Mouse (Mus musculus): ENCODE measurements around the gene Nms. TPM values are rescaled to one million over a fixed set of nuclear protein-coding genes. Genes with fewer than 3 reads are reported as not detected.

Nms gene
- polyA plus RNA-seq, 1 experiment from 2014 or later, result not detected

GRCm38 (mm10) chr1:38928996-38929395 is 10.0 kb upstream of the Nms start:
- WGBS, result 87% methylated on average over 4 of the region's 4 CpGs
- H3K4me1 ChIP-seq (ENCODE audit: insufficient read depth, low read depth, low read length), result no peaks in the 10 kb centered on the region

DNA sequence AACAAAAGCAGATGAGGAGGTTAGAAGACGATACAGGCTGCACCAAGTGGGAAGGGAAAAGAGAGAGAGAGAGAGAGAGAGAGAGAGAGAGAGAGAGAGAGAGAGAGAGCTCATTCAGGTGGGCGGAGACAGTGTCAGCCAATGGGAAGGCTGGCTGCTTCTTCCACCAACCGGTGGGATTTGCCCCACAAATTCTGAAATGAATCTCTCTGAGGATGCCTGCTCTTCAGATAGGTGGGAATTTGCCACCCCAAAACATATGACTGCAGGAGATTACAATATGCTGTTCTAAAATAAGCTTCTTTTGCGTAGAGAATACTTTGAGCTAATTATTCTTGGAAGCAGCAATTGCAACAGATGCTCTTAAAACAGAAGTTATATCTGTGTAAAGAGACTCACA is 9.5 kb upstream of the Nms start:
- Histone ChIP-seq H3K27ac (ENCODE audit: low read length) (no peak overlapping the region), H3K9ac (replicated peaks; ENCODE audit: low read depth) (no peak overlapping the region), H3K4me2 (replicated peaks; ENCODE audit: low read depth, low read length) (no peak overlapping the region), H3K36me3 (ENCODE audit: insufficient read depth, low read length) (no peaks in the 10 kb centered on the region), H3K4me3 (ENCODE audit: low read depth, low read length) (no peak overlapping the region), H3K9me3 (ENCODE audit: low read length) (no peaks in the 10 kb centered on the region), H3K4me1 (ENCODE audit: insufficient read depth, low read depth, low read length) (no peaks in the 10 kb centered on the region), H3K27me3 (replicated peaks; ENCODE audit: insufficient read depth, low read length) (no peaks in the 10 kb centered on the region)
- TF ChIP-seq EP300 (IDR thresholded peaks at IDR 0.05) (no peak), CTCF (IDR thresholded peaks at IDR 0.05) (no peak)
- WGBS, result 65% methylated on average over 4 of the region's 4 CpGs
- DNase-seq (ENCODE audit: low spot score) (no peak), ATAC-seq (no peak)

More at GRCm38 (mm10) chr1:38928996-38929395, 10.0 kb upstream of the Nms start:
- no peak for TF ChIP-seq EP300 (IDR thresholded peaks at IDR 0.05)
- no peak for TF ChIP-seq CTCF (IDR thresholded peaks at IDR 0.05)
- Histone ChIP-seq H3K36me3 (ENCODE audit: insufficient read depth, low read length) (no peaks in the 10 kb centered on the region), H3K4me2 (replicated peaks; ENCODE audit: low read depth, low read length) (no peak overlapping the region), H3K27ac (ENCODE audit: low read length) (no peak overlapping the region), H3K27me3 (replicated peaks; ENCODE audit: insufficient read depth, low read length) (no peaks in the 10 kb centered on the region), H3K4me3 (ENCODE audit: low read depth, low read length) (no peak overlapping the region), H3K9me3 (ENCODE audit: low read length) (no peaks in the 10 kb centered on the region), H3K9ac (replicated peaks; ENCODE audit: low read depth) (no peak overlapping the region)
- no peak for ATAC-seq
- no peak for DNase-seq (ENCODE audit: low spot score)

DNA sequence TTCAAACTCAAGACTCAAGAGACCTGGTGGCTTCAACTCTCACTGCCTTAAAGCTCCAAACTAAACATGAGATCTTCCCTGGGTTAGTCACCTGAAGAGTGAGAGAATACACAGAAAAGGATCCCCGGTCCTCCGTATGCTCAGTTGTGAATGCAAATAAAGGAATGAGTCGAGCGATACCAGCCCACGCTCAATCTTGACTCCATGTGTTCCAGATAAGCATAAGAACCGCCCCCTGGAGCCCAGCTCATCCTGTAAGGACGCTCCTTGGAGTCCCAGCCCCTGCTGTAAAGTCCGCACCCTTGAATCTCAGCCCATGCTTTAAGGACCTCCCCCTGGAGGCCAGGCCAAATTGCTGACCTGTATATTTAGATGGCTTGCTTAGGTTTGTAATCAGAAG is 8.2 kb upstream of the Nms start:
- Histone ChIP-seq H3K36me3 (ENCODE audit: insufficient read depth, low read length) (no peaks in the 10 kb centered on the region), H3K4me3 (ENCODE audit: low read depth, low read length) (no peak overlapping the region), H3K27me3 (replicated peaks; ENCODE audit: insufficient read depth, low read length) (no peaks in the 10 kb centered on the region), H3K4me2 (replicated peaks; ENCODE audit: low read depth, low read length) (no peak overlapping the region), H3K9me3 (ENCODE audit: low read length) (no peaks in the 10 kb centered on the region), H3K27ac (ENCODE audit: low read length) (no peak overlapping the region), H3K9ac (replicated peaks; ENCODE audit: low read depth) (no peak overlapping the region), H3K4me1 (ENCODE audit: insufficient read depth, low read depth, low read length) (no peaks in the 10 kb centered on the region)
- TF ChIP-seq CTCF (IDR thresholded peaks at IDR 0.05), result no peak
- no peak for TF ChIP-seq EP300 (IDR thresholded peaks at IDR 0.05)
- no peak for DNase-seq (ENCODE audit: low spot score)
- 48% methylated on average over 8 of the region's 8 CpGs for WGBS
- ATAC-seq, result no peak

GRCm38 (mm10) chr1:38934668-38935067 is 4.3 kb upstream of the Nms start:
- Histone ChIP-seq H3K36me3 (ENCODE audit: insufficient read depth, low read length) (no peaks in the 10 kb centered on the region), H3K9me3 (ENCODE audit: low read length) (no peaks in the 10 kb centered on the region), H3K4me3 (ENCODE audit: low read depth, low read length) (no peak overlapping the region), H3K27ac (ENCODE audit: low read length) (no peak overlapping the region), H3K27me3 (replicated peaks; ENCODE audit: insufficient read depth, low read length) (no peaks in the 10 kb centered on the region), H3K4me2 (replicated peaks; ENCODE audit: low read depth, low read length) (no peak overlapping the region), H3K4me1 (ENCODE audit: insufficient read depth, low read depth, low read length) (no peaks in the 10 kb centered on the region), H3K9ac (replicated peaks; ENCODE audit: low read depth) (no peak overlapping the region)
- no peak for ATAC-seq
- peak; percentile 9 for DNase-seq (ENCODE audit: low spot score)
- WGBS, result 24% methylated on average over 5 of the region's 5 CpGs
- TF ChIP-seq CTCF (IDR thresholded peaks at IDR 0.05) (peak; percentile 51), EP300 (IDR thresholded peaks at IDR 0.05) (no peak)

DNA sequence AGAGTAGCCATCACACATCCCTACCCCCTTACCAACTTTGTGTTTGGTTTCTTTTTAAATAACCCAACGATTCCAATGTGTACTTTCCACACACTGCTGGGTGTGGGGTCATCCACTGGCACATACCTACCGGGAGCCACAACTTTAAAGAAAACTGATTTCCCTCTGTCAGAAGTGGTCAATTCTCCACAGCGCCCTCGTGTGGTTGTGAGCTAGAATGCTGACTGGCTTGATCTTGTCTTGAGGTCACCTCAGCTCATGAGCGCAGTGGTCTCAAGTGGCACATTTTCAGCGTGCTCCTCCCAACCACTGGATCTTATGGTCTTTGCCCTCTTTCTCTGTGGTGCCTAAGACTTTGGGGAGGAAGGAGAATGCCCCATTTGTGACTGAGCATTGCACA is 2.2 kb upstream of the Nms start:
- no peaks in the 10 kb centered on the region for H3K27me3 ChIP-seq (replicated peaks; ENCODE audit: insufficient read depth, low read length)
- no peaks in the 10 kb centered on the region for H3K4me1 ChIP-seq (ENCODE audit: insufficient read depth, low read depth, low read length)
- H3K9me3 ChIP-seq (ENCODE audit: low read length), result no peaks in the 10 kb centered on the region
- no peak overlapping the region for H3K27ac ChIP-seq (ENCODE audit: low read length)
- no peak overlapping the region for H3K9ac ChIP-seq (replicated peaks; ENCODE audit: low read depth)
- DNase-seq (ENCODE audit: low spot score) (peak; percentile 12), ATAC-seq (no peak)
- TF ChIP-seq CTCF (IDR thresholded peaks at IDR 0.05) (peak; percentile 67), EP300 (IDR thresholded peaks at IDR 0.05) (no peak)
- H3K36me3 ChIP-seq (ENCODE audit: insufficient read depth, low read length), result no peaks in the 10 kb centered on the region
- no peak overlapping the region for H3K4me2 ChIP-seq (replicated peaks; ENCODE audit: low read depth, low read length)
- no peak overlapping the region for H3K4me3 ChIP-seq (ENCODE audit: low read depth, low read length)
- WGBS, result 21% methylated on average over 6 of the region's 6 CpGs

GRCm38 (mm10) chr1:38939608-38940007 is 659 bp downstream of the Nms start:
- DNase-seq (ENCODE audit: low spot score) (peak; percentile 37), ATAC-seq (no peak)
- Histone ChIP-seq H3K9me3 (ENCODE audit: low read length) (no peaks in the 10 kb centered on the region), H3K9ac (replicated peaks; ENCODE audit: low read depth) (no peak overlapping the region), H3K4me1 (ENCODE audit: insufficient read depth, low read depth, low read length) (no peaks in the 10 kb centered on the region), H3K27ac (ENCODE audit: low read length) (no peak overlapping the region), H3K4me2 (replicated peaks; ENCODE audit: low read depth, low read length) (no peak overlapping the region), H3K27me3 (replicated peaks; ENCODE audit: insufficient read depth, low read length) (no peaks in the 10 kb centered on the region), H3K36me3 (ENCODE audit: insufficient read depth, low read length) (no peaks in the 10 kb centered on the region), H3K4me3 (ENCODE audit: low read depth, low read length) (no peak overlapping the region)
- WGBS, result 4% methylated on average over 5 of the region's 5 CpGs
- no peak for TF ChIP-seq CTCF (IDR thresholded peaks at IDR 0.05)
- no peak for TF ChIP-seq EP300 (IDR thresholded peaks at IDR 0.05)

DNA sequence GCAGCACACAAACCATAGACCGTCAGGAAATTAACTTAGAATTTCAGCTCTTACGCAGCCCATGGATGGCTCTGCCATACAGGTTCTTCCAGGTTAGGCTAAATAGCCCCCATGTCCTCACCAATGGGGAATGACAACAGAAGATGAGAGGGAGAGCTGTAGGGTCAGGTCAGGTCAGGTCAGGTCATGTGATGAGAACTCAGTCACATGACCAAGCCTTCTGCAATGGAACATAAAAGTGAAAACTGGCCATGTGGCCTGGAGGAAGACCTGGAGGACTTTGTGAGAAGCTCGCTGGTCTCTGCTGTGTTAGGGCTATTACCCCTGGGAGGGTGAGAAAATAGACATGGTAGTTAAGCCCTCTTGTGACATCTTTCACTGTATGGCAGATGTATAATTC is 17.5 kb downstream of the Nms start:
- TF ChIP-seq EP300 (IDR thresholded peaks at IDR 0.05), result no peak
- no peak for TF ChIP-seq CTCF (IDR thresholded peaks at IDR 0.05)
- WGBS, result 85% methylated on average over 3 of the region's 3 CpGs
- no peak overlapping the region for H3K4me2 ChIP-seq (replicated peaks; ENCODE audit: low read depth, low read length)

More for the DNA sequence above, 17.5 kb downstream of the Nms start:
- Histone ChIP-seq H3K27me3 (replicated peaks; ENCODE audit: insufficient read depth, low read length) (no peaks in the 10 kb centered on the region), H3K36me3 (ENCODE audit: insufficient read depth, low read length) (no peaks in the 10 kb centered on the region), H3K9ac (replicated peaks; ENCODE audit: low read depth) (no peak overlapping the region), H3K4me1 (ENCODE audit: insufficient read depth, low read depth, low read length) (no peaks in the 10 kb centered on the region), H3K9me3 (ENCODE audit: low read length) (no peaks in the 10 kb centered on the region), H3K27ac (ENCODE audit: low read length) (no peak overlapping the region), H3K4me3 (ENCODE audit: low read depth, low read length) (no peak overlapping the region)
- DNase-seq (ENCODE audit: low spot score) (no peak), ATAC-seq (no peak)
